In genomic region chr14:122953331-122953730, GRCm38 (mm10) we compare ENCODE assay signal across 9 mouse cellular contexts. TPM values are rescaled to one million over a fixed set of nuclear protein-coding genes. Genes with fewer than 3 reads are reported as not detected.
DNase-seq lines count a peak whose midpoint lies in the region; ATAC-seq lines count a peak whose summit lies in the region.
"Had no signal": no experiment of that assay in that cellular context is flagged by ENCODE, and none has a peak within 500 bp of the region (broad histone marks: within the 10 kb centered on the region; RNA-seq: fewer than 3 reads in every experiment).

No protein-coding gene starts in this region.

- H3K4me2 ChIP-seq in lung, embryonic 16.5 days (ENCODE audit: low read depth, low read length) = no peak overlapping the region
- H3K4me2 ChIP-seq: heart, embryonic 15.5 days had no signal

- peak; percentile 38 for ATAC-seq in CD4-positive, CD25-positive, alpha-beta regulatory T cell, adult 4 months
- peak; percentile 76; the same call in 1 of the 2 replicates for ATAC-seq in lung, embryonic 16.5 days (ENCODE audit: low read depth)

- H3K27me3 ChIP-seq in embryonic facial prominence, embryonic 10.5 days (replicated peaks; ENCODE audit: low read depth, poor library complexity, severe bottlenecking) = no peaks in the 10 kb centered on the region
- no peaks in the 10 kb centered on the region for H3K27me3 ChIP-seq in lung, embryonic 16.5 days (ENCODE audit: control insufficient read depth, insufficient read depth, low read depth, low read length)
- H3K27me3 ChIP-seq: heart, embryonic 15.5 days had no signal

- peaks cover 44% of the 10 kb centered on the region for H3K36me3 ChIP-seq in embryonic facial prominence, embryonic 10.5 days (replicated peaks)
- no peaks in the 10 kb centered on the region for H3K36me3 ChIP-seq in lung, embryonic 16.5 days (ENCODE audit: control insufficient read depth, insufficient read depth, low read length)
- H3K36me3 ChIP-seq: heart, embryonic 15.5 days had no signal

- H3K27ac ChIP-seq in embryonic facial prominence, embryonic 10.5 days (replicated peaks) = no peak overlapping the region
- H3K27ac ChIP-seq in lung, embryonic 16.5 days (ENCODE audit: low read length) = no peak overlapping the region
- H3K27ac ChIP-seq: heart, embryonic 15.5 days had no signal

- peak; percentile 43 to 80 for DNase-seq in adrenal gland, adult (ENCODE audit: inconsistent age in 2 of 2, low spot score in 1 of 2)
- peak; percentile 55 for DNase-seq in embryonic facial prominence, embryonic 10.5 days (ENCODE audit: low spot score)
- peak; percentile 60 for DNase-seq in heart, postnatal 4 days
- DNase-seq in layer of hippocampus, adult 18-20 months (ENCODE audit: low spot score in 2 of 2) = peak; percentile 54 to 80
- DNase-seq in retina, adult 2 months (ENCODE audit: low read depth, low spot score) = peak; percentile 18
- peak; percentile 34 to 35 for DNase-seq in urinary bladder, postnatal 36 days (ENCODE audit: low spot score in 2 of 2)

- no peaks in the 10 kb centered on the region for H3K4me1 ChIP-seq in embryonic facial prominence, embryonic 10.5 days
- H3K4me1 ChIP-seq in lung, embryonic 16.5 days (replicated peaks; ENCODE audit: control insufficient read depth, insufficient read depth, low read length) = peaks cover 2% of the 10 kb centered on the region; the same call in 1 of the 2 replicates
- H3K4me1 ChIP-seq: heart, embryonic 15.5 days had no signal

- H3K4me3 ChIP-seq in embryonic facial prominence, embryonic 10.5 days = no peak overlapping the region
- no peak overlapping the region for H3K4me3 ChIP-seq in lung, embryonic 16.5 days (ENCODE audit: low read length)
- H3K4me3 ChIP-seq: heart, embryonic 15.5 days had no signal

- H3K9ac ChIP-seq in lung, embryonic 16.5 days (ENCODE audit: low read length) = no peak overlapping the region
- H3K9ac ChIP-seq: heart, embryonic 15.5 days had no signal

- WGBS in embryonic facial prominence, embryonic 10.5 days = 35% methylated on average over 1 of the region's 1 CpGs
- WGBS in lung, embryonic 16.5 days = 18% methylated on average over 1 of the region's 1 CpGs

- no peaks in the 10 kb centered on the region for H3K9me3 ChIP-seq in embryonic facial prominence, embryonic 10.5 days
- no peaks in the 10 kb centered on the region for H3K9me3 ChIP-seq in lung, embryonic 16.5 days (ENCODE audit: control insufficient read depth, low read length)
- H3K9me3 ChIP-seq: heart, embryonic 15.5 days had no signal

RNA-seq across cellular contexts. Expression of gene Tmtc4, which starts 30.5 kb away (rescaled TPM):
- 10 to 100 TPM; 28.3 to 29.9 TPM for polyA plus RNA-seq in CD4-positive, CD25-positive, alpha-beta regulatory T cell, adult 4 months (2017; shearing (Covaris generic))
- polyA plus RNA-seq in embryonic facial prominence, embryonic 10.5 days (2016; fragmentation: Nextera tagmentation; extraction: Ambion mirVana) = 32.2 and 32.4 TPM in 2 replicates
- total RNA-seq in heart, postnatal 4 days (2021) = 10 to 100 TPM; 27.1 to 27.7 TPM
- 10 to 100 TPM; 18.3 to 26.8 TPM for total RNA-seq in layer of hippocampus, adult 18-20 months (2021)
- polyA plus RNA-seq in lung, embryonic 16.5 days (2015; fragmentation: Nextera tagmentation; extraction: Ambion mirVana) = 14.9 and 15.2 TPM in 2 replicates

RNA-seq across cellular contexts. Expression of gene Ggact, which starts 39.8 kb away (rescaled TPM):
- 10 to 100 TPM; 19.1 to 23.2 TPM for polyA plus RNA-seq in CD4-positive, CD25-positive, alpha-beta regulatory T cell, adult 4 months (2017; shearing (Covaris generic))
- 5.3 and 7.2 TPM in 2 replicates for polyA plus RNA-seq in embryonic facial prominence, embryonic 10.5 days (2016; fragmentation: Nextera tagmentation; extraction: Ambion mirVana)
- total RNA-seq in heart, postnatal 4 days (2021) = 10 to 100 TPM; 21.0 to 23.6 TPM
- 10 to 100 TPM; 39.1 to 40.5 TPM for total RNA-seq in layer of hippocampus, adult 18-20 months (2021)
- polyA plus RNA-seq in lung, embryonic 16.5 days (2015; fragmentation: Nextera tagmentation; extraction: Ambion mirVana) = 15.2 and 17.7 TPM in 2 replicates
